Mouse (Mus musculus) frontal cortex, postnatal 25 days (tissue): ENCODE data around the gene Ggn.
"Not testable (repeated sequence)": the region's sequence is repeated elsewhere in the genome, so short reads cannot be mapped to it uniquely, and the experiment has no call there.

Source experiments
- DNase-seq, 2 experiments: peaks; one replicate each; pipeline ENCODE4 v3.0.0; 2022; ENCODE audit warnings: low spot score in 2 of 2

Gene Ggn

DNA sequence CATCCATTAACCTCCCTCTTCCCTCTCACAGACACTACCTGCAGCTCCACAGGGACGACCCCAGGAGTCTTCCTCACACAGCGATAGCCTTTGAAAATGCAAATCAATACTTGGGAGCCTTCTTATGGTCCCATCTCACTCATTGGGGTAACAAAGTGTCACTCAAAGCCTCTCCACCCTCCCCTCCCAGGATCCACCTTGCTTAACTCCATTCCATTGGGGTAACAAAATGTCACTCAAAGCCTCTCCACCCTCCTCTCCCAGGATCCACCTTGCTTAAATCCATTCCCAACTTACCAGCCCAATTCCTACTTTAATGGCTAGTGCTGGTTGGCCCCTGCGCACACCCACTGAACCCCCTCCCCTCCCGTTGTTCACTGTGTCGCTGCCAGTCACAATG is 11.7 kb upstream of the Ggn start:
- DNase-seq: no peak

DNA sequence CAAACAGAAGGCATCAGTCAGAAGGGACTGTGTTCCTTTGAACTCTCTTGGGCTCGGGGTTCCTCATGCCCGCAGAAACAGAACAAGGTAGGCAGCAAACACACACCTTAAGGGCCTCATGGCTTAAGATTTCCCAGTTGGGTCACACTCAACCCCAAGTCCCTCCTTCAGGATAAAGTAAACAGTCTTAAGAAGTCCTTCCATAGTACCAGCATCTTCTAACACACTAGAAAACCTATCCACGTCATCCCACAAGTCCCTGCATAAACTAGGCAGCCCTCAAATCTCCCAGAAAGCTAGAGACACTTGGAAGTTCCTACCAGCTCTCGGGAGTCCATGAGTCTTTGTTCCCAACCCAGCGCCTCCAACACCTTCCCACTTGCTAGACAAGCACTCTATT is 7.7 kb upstream of the Ggn start:
- DNase-seq: no peak

DNA sequence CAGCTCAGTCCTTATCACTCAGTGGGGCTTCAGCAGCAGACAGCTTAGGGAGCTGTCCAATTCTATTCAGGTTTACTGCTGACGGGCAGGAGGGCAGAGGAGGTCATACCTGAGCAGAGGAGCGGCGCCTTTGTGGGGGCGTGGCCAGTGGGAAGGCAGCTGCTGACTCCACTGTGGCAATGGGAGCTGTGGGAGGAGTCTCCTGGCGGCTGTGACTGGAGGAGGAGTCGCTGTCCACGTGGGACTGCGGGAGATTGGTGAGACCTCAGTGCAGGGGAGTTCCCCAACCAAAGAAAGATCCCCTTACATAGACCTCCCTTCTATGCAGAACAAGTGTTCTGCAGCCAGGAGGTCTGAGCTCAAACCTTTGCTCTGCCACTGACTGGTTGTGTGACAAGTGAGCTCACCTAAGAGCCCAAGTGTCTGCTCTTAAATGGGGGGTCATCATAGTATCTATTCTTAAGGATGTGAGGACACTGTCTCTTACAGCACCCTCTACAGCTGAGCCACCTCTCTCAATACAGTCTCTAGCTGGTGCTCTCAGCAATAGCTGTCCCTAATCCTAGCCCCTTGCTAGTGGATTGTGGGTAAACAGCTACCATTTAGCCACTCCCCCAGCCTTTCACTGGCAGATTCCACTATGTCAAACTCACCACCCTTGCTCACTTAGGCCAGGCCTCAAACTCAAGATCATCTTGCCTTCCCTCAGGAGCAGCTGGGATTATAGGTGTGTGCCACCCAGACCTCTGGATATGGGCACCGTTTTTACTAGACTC is 7.1 kb upstream of the Ggn start:
- DNase-seq: no peak

DNA sequence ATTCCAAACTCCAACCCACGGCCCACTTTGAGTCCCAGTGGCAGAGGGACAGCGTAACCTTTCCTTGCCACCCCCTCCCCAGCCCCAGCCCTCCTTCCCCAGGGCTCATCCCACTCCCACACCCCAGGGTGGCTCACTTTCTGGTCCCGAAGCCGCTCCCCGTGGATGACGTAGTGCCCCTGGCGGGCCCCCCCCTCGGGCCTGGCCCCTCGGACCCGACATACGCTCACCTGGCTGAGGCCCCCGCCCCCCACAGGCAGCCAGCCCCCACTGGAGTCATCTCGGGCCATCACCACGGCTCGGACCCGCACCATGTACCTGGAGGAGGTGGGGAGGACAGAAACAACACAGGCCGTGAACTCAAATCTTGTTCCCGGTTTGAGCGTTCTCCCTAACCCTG is 2.4 kb upstream of the Ggn start:
- DNase-seq: no peak

DNA sequence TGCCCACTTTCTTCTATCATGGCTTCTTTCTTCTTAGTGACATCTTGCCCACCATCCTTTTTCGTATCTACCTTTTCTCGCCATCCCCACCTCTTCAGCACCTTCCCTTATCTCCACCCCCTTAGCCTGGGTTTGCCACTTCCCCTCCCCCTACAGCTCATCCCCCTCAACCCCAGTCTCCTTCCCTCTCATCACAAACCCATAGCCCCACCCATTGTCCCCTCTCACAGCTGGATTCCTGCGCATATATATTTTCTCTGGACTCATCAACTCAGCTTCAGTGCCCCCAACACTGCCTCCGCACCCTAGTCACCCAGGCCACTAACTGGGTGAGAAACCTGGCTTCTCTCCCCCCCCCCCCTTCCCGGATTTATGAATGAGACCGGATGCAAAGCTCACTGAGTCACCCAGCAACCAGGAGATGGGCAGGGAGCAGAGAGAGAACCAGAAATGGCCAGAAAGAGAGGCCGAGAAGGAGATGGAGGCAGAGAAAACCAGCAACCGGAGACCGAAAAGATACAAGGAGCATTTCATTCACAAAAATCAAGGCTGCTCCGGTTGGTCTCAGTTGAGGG is 1.8 kb upstream of the Ggn start:
- no peak for DNase-seq

DNA sequence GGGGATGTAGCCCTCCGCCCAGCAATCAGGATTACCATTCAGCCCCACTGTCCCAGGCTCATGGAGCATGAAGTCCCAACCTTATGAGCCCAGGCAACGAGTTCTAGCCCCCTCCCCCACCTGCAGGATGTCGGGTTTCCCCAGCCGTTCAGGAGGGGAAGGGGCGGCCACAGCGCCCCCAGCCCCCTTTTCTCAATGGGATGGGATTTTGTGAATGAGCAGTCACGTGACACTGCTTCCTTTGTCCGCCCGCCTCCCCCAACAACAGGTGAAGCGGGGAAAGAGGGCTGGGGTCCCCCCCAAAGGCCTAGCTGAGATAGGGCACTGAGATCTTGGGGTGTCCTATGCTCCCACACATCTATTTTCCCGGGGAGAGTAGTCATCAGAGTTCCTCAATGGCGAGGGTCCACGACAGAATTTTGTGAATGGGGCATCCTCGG is 1.2 kb upstream of the Ggn start:
- DNase-seq: no peak

DNA sequence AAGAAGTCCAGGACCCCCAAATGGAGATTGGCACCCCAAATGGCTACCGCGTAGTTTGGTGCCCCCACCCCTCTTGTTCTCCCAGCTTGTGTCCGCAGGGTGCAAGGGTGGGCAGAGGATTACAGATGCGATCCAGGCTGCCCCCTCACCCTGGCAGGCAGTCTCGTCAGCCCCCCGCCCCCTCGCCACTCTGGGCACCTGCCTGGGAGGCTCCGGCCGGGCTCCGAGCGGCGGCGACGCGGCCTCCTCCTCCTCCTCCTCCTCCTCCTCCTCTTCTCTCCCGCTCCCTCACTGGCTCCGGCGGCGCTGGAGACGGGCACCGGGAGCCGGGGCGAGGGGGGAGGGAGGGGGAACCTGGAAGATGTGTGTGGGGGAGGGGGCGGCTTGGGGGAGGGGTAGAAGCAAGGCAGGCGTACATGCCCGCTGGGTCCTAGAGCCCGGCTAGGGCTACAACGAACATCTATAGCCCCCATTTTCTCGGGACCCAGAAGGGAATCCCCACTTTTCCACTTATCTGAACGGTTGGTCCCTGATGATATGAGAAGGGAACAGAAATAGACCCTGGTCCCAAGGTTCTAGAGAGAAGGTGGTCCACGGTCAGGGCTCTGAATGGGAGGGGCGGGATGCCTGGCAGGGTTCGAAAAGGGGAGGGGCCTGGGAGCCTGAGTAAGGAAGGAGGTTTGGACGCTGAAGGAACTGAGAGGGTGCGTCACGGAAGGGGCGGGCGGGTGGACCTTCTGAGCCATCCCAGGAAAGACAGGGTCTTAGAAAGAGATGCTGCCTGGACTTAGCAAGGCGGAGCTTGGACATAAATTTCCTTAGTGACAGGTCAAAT is 562 bp upstream of the Ggn start:
- DNase-seq: peak; percentile 62 to 76

DNA sequence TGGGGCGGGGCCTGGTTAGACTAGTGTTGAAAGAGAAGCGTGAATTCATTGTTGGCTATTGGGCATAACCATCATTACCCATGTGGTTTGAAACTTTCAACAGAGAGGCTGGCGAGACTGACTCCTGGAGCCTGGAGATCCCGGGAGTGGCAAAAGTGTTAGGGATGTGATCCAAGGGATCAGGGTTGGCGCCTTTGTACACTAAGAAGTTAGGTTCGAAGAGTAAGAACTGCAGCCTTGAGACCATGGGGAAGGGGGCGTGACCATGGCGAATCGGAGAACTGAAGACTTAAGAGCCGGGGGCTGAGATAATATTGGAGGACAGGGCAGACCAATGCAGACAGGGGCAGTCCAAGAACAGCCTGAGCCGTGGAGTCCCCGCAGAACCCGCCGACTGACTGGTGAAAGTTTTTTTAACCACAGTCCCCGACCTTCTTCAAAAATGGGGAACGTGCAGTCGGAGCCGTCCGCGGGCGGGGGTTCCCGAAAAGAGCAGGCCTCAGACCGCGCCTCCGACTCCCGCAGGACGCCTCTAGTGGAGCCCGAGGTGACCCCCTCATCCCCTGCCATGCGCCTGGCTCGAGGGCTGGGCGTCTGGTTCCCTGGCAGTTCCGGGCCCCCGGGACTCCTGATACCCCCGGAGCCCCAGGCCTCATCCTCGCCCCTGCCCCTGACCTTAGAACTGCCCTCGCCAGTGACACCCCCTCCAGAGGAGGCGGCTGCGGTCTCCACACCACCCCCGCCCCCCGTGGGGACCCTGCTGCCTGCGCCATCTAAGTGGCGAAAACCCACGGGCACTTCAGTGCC is 948 bp downstream of the Ggn start:
- DNase-seq: no peak

DNA sequence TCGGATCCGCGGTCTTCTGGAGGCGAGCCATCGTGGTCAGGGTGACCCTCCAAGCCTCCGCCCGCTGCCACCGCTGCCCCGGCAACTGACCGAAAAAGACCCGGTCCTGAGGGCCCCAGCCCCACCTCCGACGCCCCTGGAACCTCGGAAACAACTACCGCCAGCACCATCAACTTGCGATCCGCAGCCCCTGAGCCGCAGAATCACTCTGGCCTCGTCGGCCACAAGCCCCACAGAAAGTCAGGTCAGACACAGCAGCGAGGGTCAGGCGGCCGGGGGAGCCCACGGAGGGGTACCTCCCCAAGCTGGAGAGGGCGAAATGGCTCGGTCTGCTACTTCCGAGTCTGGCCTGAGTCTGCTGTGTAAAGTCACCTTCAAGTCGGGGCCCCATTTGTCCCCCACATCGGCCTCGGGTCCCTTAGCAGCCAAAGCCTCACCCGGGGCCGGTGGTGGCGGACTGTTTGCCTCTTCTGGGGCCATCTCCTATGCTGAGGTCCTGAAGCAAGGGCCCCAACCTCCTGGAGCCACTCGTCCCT is 1.6 kb downstream of the Ggn start:
- DNase-seq: no peak

DNA sequence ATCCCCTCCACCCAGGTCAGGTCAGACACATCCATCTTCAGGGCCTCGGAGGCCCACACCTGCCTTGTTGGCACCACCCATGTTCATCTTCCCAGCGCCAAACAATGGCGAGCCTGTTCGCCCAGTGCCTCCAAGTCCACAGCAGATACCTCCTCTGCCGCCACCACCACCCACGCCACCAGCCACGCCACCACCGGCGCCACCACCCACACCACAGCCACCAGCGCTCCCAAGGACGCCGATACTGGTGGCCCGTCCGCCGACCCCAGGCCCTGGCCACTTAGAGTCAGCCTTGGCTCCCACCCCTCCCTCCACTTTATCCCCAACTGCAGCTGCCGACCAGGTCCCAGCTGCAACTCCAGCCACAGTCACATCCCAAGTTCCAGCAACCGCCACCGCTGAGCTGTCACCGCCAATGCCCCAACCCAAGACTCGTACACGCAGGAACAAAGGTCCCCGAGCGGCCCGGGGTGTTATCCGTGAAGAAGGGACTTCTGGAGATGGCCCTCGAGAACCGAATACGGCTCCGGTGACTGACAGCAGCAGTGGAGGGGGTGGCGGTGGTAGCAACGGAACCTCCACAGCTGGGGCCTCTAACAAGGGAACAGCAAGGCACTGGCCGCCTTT is 2.5 kb downstream of the Ggn start:
- DNase-seq: no peak

DNA sequence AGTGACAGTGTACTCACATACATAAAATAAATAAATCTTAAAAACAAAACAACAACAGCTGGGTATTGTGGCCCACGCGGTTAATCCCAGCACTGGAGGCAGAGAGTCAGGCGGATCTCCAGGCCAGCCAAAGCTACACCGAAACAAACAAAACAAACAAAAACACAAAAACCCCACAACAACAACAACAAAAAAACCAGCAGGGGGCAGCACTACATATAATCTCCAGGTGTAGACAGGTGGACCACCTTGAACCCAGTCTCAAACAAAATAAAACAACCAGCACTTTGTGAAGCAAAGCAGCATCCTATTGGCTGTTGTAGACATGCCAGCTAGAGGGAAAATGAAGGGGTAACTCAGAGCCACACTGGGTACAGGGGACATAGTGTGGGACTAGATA is 8.1 kb downstream of the Ggn start:
- DNase-seq: no peak

DNA sequence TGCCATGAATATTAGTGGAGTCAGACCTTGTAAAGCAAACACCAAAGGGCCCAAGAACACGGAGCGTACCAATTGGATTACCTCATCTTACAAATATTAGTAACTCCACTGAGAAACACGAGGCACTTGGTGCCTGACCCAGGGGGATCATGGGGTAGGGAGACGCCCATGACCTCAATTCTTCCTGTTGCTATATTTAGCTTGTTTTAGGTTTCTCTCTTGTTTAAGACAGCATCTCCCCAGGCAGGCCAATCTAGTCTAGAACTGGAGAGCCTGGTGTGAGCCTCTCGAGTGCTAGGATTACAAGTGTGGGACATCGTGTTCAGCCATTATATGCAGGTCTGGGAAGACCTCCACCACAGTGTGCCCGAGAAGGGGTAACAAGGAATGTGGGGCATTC is 9.3 kb downstream of the Ggn start:
- no peak for DNase-seq

DNA sequence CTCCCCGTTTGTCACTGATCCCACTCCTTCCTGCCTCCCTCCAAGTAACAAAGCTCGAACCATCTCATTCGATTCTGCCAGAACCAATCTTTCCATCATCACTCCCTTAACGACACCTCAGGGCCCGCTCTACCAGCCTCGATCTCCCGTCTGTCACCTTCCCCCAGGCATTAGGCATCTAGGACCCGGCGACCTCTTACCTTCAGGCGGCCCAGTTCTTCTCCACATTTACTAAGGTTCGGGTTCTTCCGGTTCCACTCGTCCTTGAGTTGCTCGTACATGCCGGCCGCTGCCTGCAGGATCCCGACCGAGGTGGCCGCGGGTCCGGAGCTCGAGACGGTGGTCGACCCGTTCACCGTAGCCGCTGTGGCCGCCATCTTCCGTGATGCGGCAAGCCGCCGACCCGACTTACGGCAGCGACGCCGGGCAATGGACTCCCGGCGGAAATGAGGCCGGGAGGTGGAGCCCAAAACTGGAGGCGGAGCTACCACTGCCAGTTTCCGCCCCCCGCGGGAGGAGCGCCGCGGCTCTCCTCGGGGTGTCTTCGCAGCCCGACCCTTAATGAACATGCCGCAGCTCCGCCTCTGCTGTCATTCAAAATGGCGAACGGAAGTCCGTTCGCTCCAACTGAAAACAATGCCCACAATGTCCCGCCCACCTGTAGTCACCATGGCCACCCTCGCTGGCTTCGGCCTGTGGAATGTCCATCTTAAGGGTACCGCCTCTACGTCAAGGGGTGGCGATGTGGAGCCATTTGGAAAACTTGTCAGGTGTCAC is 10.3 kb downstream of the Ggn start, which contains the start of gene Psmd8:
Gene Psmd8, minus strand, starts transcription at position 625 of the 777 bp plus-strand sequence.
- DNase-seq: peak; percentile 86 to 90

DNA sequence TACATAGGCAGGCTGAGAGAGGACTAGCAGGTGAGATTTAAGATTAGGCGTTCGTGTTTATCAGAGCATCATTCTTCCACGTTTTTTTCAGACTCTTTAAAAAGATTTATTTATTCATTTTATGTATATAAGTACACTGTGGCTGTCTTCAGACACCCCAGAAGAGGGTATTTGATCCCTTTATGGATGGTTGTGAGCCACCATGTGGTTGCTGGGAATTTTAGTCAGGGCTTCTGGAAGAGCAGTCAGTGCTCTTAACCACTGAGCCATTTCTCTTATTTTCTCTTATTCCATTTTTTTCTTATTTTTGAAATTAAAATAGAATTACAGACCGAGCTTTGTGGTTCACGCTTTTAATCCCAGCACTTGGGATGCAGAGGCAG is 10.8 kb downstream of the Ggn start:
- no peak for DNase-seq

DNA sequence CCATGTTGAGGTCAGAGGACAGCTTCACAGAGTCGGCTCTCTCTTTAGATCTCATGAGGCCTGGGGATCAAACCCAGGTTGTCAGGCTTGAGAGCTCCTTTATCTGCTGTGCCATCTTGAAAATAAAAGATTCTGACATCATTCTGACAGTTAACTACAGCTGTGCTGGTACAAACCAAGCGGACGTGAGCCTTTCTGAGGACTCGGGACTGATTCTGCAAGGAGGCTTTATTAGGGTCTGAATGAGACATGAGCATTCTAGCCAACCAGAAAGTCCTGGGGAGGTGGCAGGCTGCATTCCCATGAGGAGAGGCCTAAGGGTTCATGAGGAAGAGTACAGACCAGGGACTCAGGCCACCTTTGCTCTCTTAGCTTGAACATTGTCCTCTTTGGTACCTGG is 11.3 kb downstream of the Ggn start:
- not testable (repeated sequence) for DNase-seq

DNA sequence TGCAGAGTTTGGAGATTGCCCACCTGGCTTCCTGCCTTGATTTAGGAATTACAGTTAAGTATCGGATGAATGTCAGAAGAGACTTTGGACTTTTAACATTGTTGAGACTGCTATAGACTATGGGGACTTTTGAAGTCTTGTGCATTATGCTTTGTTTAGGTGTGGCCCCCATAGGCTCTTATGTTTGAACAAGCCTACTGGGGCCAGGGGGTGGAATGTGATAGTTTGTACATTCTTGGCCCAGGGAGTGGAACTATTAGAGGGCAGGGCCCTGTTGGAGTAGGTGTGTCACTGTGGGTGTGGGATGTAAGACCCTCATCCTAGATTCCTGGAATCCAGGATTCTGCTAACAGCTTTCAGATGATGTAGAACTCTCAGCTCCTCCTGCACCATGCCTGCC is 24.2 kb downstream of the Ggn start:
- not testable (repeated sequence) for DNase-seq

DNA sequence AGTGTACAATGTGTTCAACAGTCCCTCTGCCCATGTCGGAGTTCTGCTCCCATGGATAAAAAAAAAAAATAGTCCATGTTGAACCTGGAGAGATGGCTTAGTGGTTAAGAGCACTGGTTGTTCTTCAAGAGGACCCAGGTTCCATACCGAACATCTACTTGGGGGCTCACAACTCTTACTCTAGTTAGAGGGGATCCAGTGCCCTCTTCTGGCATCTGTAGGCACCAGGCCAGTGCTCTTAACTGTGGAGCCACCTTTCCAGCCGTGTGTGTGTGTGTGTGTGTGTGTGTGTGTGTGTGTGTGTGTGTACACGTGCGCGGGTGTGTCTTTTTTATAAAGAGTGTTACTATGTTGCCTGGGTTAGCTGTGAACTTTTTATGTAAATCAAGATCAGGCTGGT is 32.6 kb downstream of the Ggn start:
- DNase-seq: no peak

DNA sequence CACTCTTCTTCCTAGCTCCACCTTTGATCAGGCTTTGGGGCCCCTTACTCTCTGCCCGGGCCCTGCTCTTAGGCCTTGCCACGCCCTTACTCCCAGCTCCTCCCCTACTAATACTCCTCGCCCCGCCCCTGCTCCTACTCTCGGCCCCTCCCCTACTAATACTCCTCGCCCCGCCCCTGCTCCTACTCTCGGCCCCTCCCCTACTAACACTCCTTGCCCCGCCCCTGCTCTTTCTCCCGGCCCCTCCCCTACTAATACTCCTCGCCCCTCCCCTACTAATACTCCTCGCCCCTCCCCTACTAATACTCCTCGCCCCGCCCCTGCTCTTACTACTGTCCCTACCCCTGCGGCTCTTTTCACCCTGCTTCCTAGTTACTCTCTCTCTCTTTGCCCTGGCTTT is 41.0 kb downstream of the Ggn start:
- DNase-seq: not testable (repeated sequence)

DNA sequence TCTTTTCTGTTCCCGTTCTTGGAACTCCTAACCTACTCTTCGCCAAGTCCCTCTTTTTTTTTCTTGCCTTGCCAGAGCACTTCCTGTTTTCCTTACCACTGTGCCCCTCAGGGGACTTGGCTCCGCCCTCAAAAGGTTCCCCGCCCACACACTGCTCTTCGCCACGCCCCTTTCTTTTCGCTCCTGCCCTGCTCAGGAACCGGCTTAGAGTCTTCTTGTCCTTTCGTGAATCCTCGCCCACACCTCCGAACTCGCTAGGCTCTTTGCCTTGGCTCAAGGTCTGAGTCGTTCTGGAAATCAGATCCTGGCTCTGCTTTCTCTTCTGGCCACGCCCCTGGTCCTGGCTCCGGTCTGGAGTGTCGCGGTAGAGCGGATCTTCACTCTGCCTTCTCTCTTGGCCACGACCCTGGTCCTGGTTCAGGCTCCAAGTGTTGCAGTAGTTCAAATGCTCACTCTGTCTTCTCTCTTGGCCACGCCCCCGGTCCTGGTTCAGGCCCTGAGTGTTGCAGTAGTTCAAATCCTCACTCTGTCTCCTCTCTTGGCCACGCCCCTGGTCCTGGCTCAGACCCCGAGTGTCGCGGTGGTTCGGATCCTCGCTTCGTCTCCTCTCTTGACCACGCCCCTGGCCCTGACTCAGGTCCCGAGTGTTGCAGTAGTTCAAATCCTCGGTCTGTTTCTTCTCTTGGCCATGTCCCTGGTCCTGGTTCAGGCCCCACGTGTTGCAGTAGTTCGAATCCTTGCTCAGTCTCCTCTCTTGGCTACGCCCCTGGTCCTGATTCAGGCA is 41.6 kb downstream of the Ggn start:
- peak; percentile 34 to 50 for DNase-seq
